Mouse (Mus musculus) layer of hippocampus, adult 11-12 months (tissue): ENCODE measurements at regions not wholly inside any gene's neighbourhood (a gene's known extent, or its start where the extent isn't known, plus 50 kb on each side); places are given as distances from the start of the nearest gene placed in this dataset.

Experiments
- DNase-seq: peaks from one replicate; pipeline ENCODE4 v3.0.0; 2022; ENCODE audit warnings: low spot score

- DNase-seq = peak; percentile 40
Measured at GRCm38 (mm10) chr14:92316773-92317172, 1573.7 kb downstream of the Pcdh9 start.

GRCm38 (mm10) chr14:92303940-92304339 lies 1586.5 kb downstream of the Pcdh9 start:
- DNase-seq = no peak

DNA sequence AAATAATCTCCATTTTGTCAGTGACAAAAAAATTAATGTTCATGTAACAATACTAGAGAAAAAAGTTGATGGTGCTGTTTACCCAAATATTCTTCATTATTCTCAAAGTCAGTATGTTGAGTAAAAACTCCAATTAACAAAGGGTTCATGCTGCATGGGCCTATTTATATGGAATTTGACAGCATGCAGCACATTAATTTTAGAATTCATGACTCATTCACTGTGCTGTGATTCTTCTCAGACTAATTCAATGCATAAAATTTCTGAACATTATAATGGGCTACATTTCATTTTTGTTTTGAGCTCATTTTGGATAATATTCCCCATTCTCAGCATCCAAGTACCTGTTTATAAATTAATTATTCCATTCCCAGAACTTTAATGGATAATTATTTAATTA lies 1619.3 kb downstream of the Pcdh9 start:
- DNase-seq = no peak

GRCm38 (mm10) chr14:92222746-92223145 lies 1667.7 kb downstream of the Pcdh9 start:
- DNase-seq = no peak
